Mouse (Mus musculus) C2C12 (cell line): ENCODE measurements around the gene Orm2.

Experiments
- CEBPB ChIP-seq: IDR thresholded peaks from one replicate; pipeline ENCODE4 v1.6.1; 2011; ENCODE audit warnings: low read depth, mild to moderate bottlenecking, control low read depth, moderate library complexity
- CTCF ChIP-seq: IDR thresholded peaks from one replicate; pipeline ENCODE4 v1.5.1; 2011; ENCODE audit not compliant: control insufficient read depth, insufficient read depth, insufficient read length
- MAX ChIP-seq: IDR thresholded peaks from one replicate; pipeline ENCODE4 v1.6.1; 2011; ENCODE audit warnings: mild to moderate bottlenecking, control low read depth

- TF ChIP-seq MAX (no peak), CTCF (no peak), CEBPB (no peak)
Measured at GRCm38 (mm10) chr4:63314063-63314462, 48.2 kb upstream of the Orm2 start.
